Mouse (Mus musculus) layer of hippocampus, adult 2 months (tissue): ENCODE measurements around the gene Ndufv2. TPM values are rescaled to one million over a fixed set of nuclear protein-coding genes. Genes with fewer than 3 reads are reported as not detected.
A peak's percentile ranks its signal among the peaks of the same experiment; 100 is the strongest.

Experiments used
- DNase-seq, 2 experiments: peaks; one replicate each; pipeline ENCODE4 v3.0.0; 2022; ENCODE audit warnings: low spot score in 2 of 2
- H3K27ac ChIP-seq: fragments of 200-600 bp; 2 replicates; pipeline ENCODE4 v1.8.1; 2022
- H3K4me3 ChIP-seq: fragments of 200-600 bp; 2 replicates; pipeline ENCODE4 v1.8.1; 2022; ENCODE audit warnings: mild to moderate bottlenecking
- CTCF ChIP-seq: fragments of 200-600 bp; conservative IDR thresholded peaks from 2 replicates; pipeline ENCODE4 v1.8.1; 2022; ENCODE audit warnings: antibody characterized with exemption, mild to moderate bottlenecking, moderate library complexity
- total RNA-seq, 2 experiments: library from RNA; stranded (reverse); gene quantifications; 2 replicates each; pipeline ENCODE4 v1.2.3; 2021

The Ndufv2 gene
- total RNA-seq, 2 experiments from 2014 or later: 233 to 261 TPM

DNA sequence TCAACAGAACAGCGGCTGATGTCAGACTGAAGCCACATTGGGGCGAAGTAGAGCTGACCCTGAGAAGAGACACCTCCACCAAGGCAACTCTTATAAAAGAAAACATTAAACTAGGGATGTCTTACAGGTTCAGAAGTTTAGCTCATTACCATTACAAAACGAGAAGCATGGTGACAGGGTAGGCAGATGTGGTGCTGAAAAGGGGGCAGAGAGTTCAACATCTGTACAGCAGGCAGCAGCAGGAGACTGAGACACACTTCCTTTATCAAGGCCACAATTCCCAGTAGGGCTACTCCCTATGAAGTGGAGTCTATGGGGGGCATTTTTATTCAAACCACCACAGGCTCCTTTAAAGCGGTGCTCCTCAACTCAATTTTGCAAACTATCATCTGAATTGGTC lies 6.8 kb upstream of the Ndufv2 start:
- Histone ChIP-seq H3K27ac (no peak overlapping the region), H3K4me3 (no peak overlapping the region)
- no peak for TF ChIP-seq CTCF
- no peak for DNase-seq

GRCm38 (mm10) chr17:66107466-66107865 lies 6.1 kb upstream of the Ndufv2 start:
- no peak for DNase-seq
- TF ChIP-seq CTCF: no peak
- Histone ChIP-seq H3K27ac (no peak overlapping the region), H3K4me3 (no peak overlapping the region)

DNA sequence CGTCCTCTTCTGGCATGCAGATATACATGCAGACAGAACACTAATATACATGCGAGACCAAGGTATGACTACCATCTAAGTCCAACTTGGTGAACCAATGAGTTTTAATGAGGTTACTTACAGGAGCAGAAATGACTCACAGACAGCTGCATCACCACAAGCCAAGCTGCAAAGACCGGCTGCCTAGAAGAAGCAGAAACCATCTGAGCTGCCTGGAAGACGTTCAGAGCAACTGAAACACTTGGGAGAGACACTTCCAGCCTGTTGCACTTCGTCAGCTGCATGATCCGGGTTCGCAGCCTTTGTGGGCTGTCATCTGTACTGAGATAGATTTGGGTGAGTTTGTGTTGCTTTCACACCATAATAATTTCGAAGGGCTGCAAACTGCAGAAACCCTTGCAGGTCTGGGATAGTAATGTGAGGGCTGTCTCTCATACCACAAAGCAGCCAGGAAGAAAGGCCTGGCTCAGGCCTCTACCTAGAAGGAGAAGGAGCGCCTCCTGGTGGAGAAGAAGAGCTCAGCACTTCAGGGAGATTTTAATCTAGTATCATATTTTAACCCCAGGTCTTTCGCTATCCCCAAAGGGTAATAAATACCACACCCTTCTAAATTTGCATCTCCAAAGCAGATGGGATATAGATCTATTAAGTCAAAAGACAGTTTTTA lies 5.4 kb upstream of the Ndufv2 start:
- Histone ChIP-seq H3K4me3 (no peak overlapping the region), H3K27ac (no peak overlapping the region; the same call in 1 of the 2 replicates)
- TF ChIP-seq CTCF: peak; percentile 91
- peak; percentile 30 to 67 for DNase-seq

- no peak for DNase-seq
- Histone ChIP-seq H3K4me3 (no peak overlapping the region), H3K27ac (no peak overlapping the region)
- TF ChIP-seq CTCF: no peak
Observed at GRCm38 (mm10) chr17:66104076-66104475, 2.7 kb upstream of the Ndufv2 start.

DNA sequence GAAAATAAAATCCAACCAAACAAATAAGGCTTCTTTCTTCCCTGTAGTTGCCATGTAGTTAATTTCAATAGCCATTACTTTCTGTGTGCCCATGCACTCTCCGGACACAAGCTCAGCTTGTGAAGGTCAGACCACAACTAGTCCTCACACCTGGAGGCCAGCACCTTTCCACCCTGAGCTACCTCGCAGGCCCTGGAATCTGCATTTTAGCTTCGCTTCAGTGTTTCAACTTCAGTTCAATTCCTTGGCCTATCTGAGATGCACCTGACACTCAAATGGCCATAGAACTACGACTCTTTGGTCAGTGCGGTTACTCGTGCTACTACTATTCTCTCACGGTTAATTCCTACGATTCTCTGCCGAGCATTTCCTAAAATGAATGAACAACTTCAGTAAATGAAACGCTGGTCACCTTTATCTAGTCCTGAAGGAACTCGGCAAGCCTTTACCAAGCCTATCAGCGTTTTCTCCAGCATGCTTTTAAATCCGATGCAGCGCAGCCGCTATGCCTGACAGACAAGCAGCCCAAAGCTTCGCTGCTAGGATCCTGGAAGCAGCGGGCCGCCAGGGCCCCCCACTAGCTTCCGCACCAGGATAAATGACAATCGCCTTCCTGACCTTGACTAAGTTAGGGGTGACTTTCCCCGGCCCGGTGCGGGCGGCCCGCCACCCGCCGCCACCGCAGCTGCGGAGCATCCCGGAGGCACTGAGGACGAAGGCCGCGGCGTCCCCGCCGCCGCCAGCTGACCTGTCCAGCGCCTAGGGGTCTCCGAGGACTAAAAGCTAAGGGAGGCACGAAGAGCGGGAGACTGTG lies 586 bp downstream of the Ndufv2 start:
- no peak for TF ChIP-seq CTCF
- Histone ChIP-seq H3K27ac (peak overlapping the region; percentile 99), H3K4me3 (peak overlapping the region; percentile 66)
- no peak for DNase-seq

DNA sequence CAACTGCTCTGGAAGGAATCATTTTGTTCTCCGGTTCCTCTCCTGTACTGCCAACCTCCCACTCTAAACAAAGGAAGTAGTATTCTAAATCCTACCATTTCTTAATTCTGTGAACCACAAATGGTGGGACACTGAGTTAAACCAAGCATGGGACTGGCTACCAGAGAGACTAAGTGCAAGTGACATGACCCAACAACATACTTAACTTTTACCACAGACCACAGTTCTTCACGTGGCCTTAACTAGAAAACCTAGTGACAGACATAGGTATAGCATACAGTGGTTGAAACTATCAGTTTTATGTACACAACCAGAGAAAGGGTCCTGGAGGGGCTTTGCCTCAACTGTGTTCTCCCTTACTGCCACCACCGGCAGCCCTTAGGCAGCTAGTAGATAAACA lies 8.7 kb downstream of the Ndufv2 start:
- H3K27ac ChIP-seq: peak overlapping the region; percentile 28; the same call in 1 of the 2 replicates
- H3K4me3 ChIP-seq: no peak overlapping the region
- no peak for DNase-seq
- no peak; the same call in 1 of the 2 replicates for TF ChIP-seq CTCF

GRCm38 (mm10) chr17:66092065-66092464 lies 9.3 kb downstream of the Ndufv2 start:
- TF ChIP-seq CTCF: no peak
- no peak overlapping the region for H3K27ac ChIP-seq
- H3K4me3 ChIP-seq: no peak overlapping the region
- no peak for DNase-seq

GRCm38 (mm10) chr17:66091392-66091791 lies 10.0 kb downstream of the Ndufv2 start:
- TF ChIP-seq CTCF: no peak
- H3K27ac ChIP-seq: no peak overlapping the region
- no peak overlapping the region for H3K4me3 ChIP-seq
- DNase-seq: no peak

DNA sequence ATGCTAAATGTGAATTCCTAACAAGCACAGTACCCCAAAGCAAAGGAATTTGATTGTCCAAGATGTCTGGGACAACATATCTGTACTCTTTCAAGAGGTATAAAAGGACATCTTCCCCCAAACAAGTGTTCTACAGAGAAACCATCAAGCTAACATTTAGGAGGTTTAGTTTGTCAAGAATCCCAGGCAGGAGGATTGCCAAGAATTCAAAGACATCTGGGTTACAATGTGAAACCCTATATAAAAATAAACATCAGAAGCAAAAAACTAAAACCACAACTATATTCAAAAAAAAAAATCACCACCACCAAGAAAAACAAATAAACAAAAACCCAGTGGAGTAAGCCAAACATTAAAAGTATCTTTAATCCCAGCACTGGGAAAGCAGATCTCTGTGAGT lies 11.1 kb downstream of the Ndufv2 start:
- Histone ChIP-seq H3K4me3 (no peak overlapping the region), H3K27ac (no peak overlapping the region)
- DNase-seq: no peak
- TF ChIP-seq CTCF: no peak

DNA sequence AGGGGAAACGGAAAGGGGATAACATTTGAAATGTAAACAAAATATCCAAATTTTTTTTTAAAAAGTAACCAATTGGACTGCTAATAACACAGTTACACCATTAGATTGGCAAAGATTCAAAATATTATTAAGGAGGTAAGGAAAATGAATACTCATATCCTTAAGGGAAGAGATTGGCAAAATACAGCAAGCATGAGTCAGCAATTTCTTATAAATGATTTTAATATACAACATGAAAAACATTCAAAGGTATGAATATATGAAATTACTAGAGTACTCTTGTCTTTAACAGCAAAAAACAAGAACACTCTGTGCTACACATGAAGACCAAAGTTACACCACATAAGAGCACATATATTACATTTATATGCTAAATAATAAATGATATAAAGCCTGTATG lies 16.3 kb downstream of the Ndufv2 start:
- H3K4me3 ChIP-seq: no peak overlapping the region
- no peak for TF ChIP-seq CTCF
- no peak for DNase-seq
- no peak overlapping the region for H3K27ac ChIP-seq

- no peak overlapping the region for H3K4me3 ChIP-seq
- TF ChIP-seq CTCF: peak; percentile 26; the same call in 1 of the 2 replicates
- DNase-seq: no peak
- H3K27ac ChIP-seq: no peak overlapping the region
Observed at GRCm38 (mm10) chr17:66084486-66084885, 16.9 kb downstream of the Ndufv2 start.

GRCm38 (mm10) chr17:66077437-66077850 lies 23.9 kb downstream of the Ndufv2 start:
- no peak for TF ChIP-seq CTCF

GRCm38 (mm10) chr17:66076934-66077333 lies 24.4 kb downstream of the Ndufv2 start, which contains the start of gene Ankrd12:
Ankrd12 (minus strand) TSS chr17:66077089.
- TF ChIP-seq CTCF: no peak
- Histone ChIP-seq H3K27ac (peak within 1 kb of the TSS; percentile 92), H3K4me3 (peak within 1 kb of the TSS; percentile 91)
- peak; percentile 94 to 96 for DNase-seq

More at GRCm38 (mm10) chr17:66077437-66077850, 23.9 kb downstream of the Ndufv2 start:
- no peak for DNase-seq
- peak overlapping the region; percentile 91 for H3K4me3 ChIP-seq
- peak overlapping the region; percentile 92 for H3K27ac ChIP-seq
